Mouse (Mus musculus) thymus, adult 18-20 months (tissue): ENCODE results near the gene Rcn1.

Experiments used
- DNase-seq, 2 experiments: peaks; one replicate each; pipeline ENCODE4 v3.0.0; 2022; ENCODE audit warnings: mixed read lengths in 2 of 2

Rcn1 gene

GRCm38 (mm10) chr2:105399085-105399891 is at the start of gene Rcn1:
Gene Rcn1 (minus strand): TSS chr2:105399319.
- peak; percentile 61 to 66 for DNase-seq

- no peak for DNase-seq
Measured at GRCm38 (mm10) chr2:105444072-105444471, 45.0 kb upstream of the Rcn1 start.

- DNase-seq: no peak
Measured at GRCm38 (mm10) chr2:105439022-105439421, 39.9 kb upstream of the Rcn1 start.

- DNase-seq: no peak
Measured at GRCm38 (mm10) chr2:105438525-105438924, 39.4 kb upstream of the Rcn1 start.

DNA sequence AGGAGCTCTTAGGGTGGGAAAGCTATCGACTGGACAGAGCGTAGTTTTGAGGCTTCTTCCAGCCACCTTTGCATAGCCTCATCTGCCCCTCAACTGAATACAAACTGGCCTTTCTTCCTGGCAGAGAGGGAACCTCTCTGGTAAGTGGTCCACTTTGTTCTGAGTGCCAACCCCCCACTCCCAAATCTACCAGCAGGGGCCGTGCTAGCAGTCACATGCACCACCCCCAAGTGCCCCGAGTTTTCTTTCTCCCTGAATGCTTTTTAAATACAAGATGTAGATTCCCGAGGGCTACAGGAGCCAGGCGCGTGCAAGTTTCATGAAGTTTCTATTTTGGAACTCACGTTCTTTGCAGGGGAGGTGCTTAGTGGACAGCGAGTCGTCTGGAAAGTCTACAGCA is 33.8 kb upstream of the Rcn1 start:
- DNase-seq: no peak

DNA sequence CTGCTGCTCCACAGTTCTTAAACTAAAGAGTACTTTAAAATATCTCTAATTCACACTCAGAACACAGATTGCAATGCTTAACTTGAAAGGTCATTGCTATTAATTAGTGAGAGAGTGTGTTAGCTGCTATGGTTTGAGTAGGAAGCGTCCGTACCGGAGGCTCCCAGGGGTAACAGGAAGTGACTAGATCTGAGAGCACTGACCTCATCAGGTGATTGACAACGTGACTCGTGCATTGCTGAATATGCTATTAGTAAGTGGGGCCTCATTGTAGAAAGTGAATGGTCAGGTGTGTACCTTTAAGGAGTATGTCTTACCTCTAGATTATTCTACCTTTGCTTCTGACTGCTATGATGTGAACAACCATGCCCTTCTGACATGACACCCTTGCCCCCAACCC is 31.3 kb upstream of the Rcn1 start:
- no peak for DNase-seq

- DNase-seq: no peak
Measured at GRCm38 (mm10) chr2:105429899-105430298, 30.8 kb upstream of the Rcn1 start.

DNA sequence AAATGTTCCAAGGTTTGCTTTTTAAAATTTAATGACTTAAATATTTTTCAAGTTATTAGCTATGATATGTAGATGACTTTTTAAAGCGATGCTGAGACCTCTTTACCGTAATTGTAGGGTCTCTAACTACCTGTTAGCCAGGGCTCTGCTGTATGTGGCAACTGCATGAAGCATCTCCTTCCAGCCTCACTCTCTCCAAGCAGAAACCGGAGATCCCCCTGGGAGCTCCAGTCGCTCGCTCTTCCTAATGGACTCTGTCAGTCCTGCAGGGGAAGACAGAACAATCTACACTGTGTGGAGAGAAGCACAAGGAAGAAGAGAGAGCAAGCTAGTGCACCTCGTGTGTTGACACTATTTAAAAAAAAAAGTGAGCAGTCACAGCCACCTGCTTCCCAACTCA is 29.3 kb upstream of the Rcn1 start:
- DNase-seq: no peak

- peak; percentile 7 to 14 for DNase-seq
Measured at GRCm38 (mm10) chr2:105428029-105428428, 28.9 kb upstream of the Rcn1 start.

DNA sequence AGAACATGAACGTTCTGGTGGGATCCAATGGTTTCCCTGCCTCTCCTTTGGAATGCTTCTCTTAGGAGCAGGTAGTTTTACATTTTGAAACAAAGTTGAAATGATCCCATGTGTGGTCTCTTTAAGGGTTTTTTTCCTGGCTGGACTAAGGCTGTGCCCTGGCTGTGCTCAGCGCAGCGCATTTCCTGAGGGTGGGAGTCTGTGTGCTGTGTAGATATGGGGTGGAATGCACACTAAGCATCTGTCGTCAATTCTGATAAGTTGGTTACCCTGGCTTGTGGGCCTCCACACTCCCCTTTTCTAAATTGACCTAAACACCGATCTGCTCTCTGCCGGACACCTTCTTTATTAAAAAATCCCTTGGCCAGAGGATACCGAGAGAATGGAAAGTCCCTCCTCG is 28.3 kb upstream of the Rcn1 start:
- no peak for DNase-seq

- DNase-seq: no peak
Measured at GRCm38 (mm10) chr2:105418629-105419227, 19.6 kb upstream of the Rcn1 start.

GRCm38 (mm10) chr2:105417663-105418062 is 18.5 kb upstream of the Rcn1 start:
- DNase-seq: no peak

- no peak for DNase-seq
Measured at GRCm38 (mm10) chr2:105416660-105417348, 17.7 kb upstream of the Rcn1 start.

DNA sequence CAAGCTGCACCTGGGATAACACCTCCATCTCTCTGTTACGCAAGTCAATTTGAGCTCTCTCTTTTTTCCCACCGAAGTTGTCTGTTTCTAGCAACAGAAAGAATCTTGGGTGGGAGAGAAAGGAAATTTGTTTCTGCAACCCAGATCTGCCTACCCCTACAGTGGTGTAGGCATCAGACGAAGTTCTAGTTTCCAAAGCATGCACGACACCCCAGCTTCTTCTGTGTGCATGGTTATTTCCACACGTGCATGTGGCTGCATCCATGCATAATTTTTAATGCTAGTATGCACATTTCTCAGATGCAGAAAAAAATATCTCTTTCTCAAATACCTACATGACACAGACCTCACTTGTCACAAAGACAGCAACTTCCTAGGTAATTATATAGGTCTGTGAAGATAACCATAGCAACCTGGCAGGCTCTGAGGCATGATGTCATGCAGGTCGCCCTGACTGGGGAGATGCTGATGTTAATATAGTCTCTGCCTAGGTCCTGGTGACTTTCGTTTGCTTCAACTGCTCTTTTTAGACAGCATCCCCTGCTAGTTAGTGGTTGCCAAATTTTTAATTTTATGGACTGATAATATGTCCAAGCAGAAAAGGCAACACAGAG is 17.0 kb upstream of the Rcn1 start:
- no peak for DNase-seq

GRCm38 (mm10) chr2:105414309-105414708 is 15.2 kb upstream of the Rcn1 start:
- no peak for DNase-seq

GRCm38 (mm10) chr2:105409253-105409652 is 10.1 kb upstream of the Rcn1 start:
- DNase-seq: no peak

DNA sequence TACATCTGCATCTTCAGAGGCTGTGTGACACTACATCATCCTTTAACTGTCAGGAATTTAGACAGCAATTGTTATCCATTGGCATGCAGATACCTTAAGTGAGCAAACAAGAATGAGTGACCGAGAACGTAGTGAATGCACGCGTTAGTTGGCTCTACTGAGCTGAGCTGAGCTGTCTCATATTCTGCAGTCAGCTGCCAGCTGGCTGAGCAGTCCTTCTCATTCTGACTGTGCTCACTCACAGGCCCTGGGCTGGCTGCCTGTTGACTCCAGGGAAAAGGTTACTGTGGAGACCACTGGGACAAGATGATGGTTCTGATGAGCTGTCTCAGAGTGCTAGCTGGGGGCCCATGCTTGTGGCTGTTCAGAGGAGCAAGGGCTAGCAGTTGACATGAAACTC is 9.4 kb upstream of the Rcn1 start:
- DNase-seq: no peak

GRCm38 (mm10) chr2:105402180-105402579 is 3.1 kb upstream of the Rcn1 start:
- no peak for DNase-seq

DNA sequence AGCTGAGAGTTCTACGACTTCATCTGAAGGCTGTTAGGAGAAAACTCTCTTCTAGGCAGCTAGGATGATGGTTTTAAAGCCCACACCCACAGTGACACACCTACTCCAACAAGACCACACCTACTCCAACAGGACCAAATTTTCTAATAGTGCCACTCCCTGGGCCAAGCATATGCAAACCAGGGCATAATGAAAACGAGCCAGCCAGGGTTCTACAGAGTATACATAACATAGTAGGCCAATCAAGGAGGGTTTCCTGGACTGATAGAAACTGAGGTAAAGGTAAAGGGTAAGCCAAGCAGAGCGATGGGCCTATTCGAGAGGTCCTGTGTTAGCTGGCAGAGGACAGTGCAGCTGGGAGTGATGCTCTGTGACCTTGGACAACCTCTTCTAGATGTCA is 1.4 kb upstream of the Rcn1 start:
- DNase-seq: no peak

GRCm38 (mm10) chr2:105398636-105399084 is 459 bp downstream of the Rcn1 start:
- peak; percentile 5 to 17 for DNase-seq

GRCm38 (mm10) chr2:105397446-105398211 is 1.5 kb downstream of the Rcn1 start:
- no peak for DNase-seq

- DNase-seq: no peak
Measured at GRCm38 (mm10) chr2:105396066-105396465, 3.1 kb downstream of the Rcn1 start.

DNA sequence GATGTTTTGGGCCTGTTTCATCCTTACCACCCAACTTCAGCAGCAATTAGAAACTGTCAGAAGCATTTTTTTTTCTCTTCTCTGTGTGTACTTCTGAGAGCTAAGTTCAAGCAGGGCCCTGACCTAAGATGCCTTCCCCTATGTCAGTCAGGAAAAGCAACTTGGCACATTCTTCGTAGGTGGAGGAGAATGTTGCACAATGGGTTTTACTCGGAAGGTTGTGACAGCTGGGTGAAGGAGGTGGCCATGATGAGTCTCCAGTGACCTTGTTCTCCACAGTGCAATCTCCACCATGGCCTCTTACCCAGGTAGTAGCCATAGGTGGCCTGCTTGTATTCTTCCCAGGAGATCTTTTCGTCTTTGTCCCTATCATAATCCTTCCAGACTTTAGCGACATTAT is 4.7 kb downstream of the Rcn1 start:
- no peak for DNase-seq
